Mouse (Mus musculus) ES-CJ7 (cell line): ENCODE results near the gene Psmc2.

ENCODE experiments used
- DNase-seq: peaks from one replicate; pipeline ENCODE4 v3.0.0; 2011; ENCODE audit warnings: low read depth, low spot score

Psmc2 gene

GRCm38 (mm10) chr5:21803691-21804188 lies 18.7 kb downstream of the Psmc2 start:
- DNase-seq = no peak

GRCm38 (mm10) chr5:21804837-21805236 lies 19.8 kb downstream of the Psmc2 start:
- DNase-seq = no peak

- DNase-seq = peak; percentile 81
Measured at GRCm38 (mm10) chr5:21810924-21811323, 25.8 kb downstream of the Psmc2 start.

GRCm38 (mm10) chr5:21813994-21814393 lies 28.9 kb downstream of the Psmc2 start:
- peak; percentile 83 for DNase-seq

GRCm38 (mm10) chr5:21826370-21826769 lies 41.3 kb downstream of the Psmc2 start:
- DNase-seq = peak; percentile 90

GRCm38 (mm10) chr5:21827643-21828042 lies 42.6 kb downstream of the Psmc2 start:
- DNase-seq = no peak

GRCm38 (mm10) chr5:21828855-21829254 lies 43.8 kb downstream of the Psmc2 start:
- DNase-seq = no peak

GRCm38 (mm10) chr5:21831761-21832160 lies 46.7 kb downstream of the Psmc2 start:
- DNase-seq = no peak

- no peak for DNase-seq
Measured at GRCm38 (mm10) chr5:21844676-21845075, 59.6 kb downstream of the Psmc2 start.

- DNase-seq = peak; percentile 26
Measured at GRCm38 (mm10) chr5:21846616-21847290, 61.7 kb downstream of the Psmc2 start.

GRCm38 (mm10) chr5:21847438-21847837 lies 62.4 kb downstream of the Psmc2 start:
- no peak for DNase-seq

- no peak for DNase-seq
Measured at GRCm38 (mm10) chr5:21851679-21852340, 66.7 kb downstream of the Psmc2 start.
